In genomic region chr12:109541540-109541899, GRCm38 (mm10) we compare ENCODE assay signal across 11 mouse cellular contexts. TPM values are rescaled to one million over a fixed set of nuclear protein-coding genes. Genes with fewer than 3 reads are reported as not detected.
DNase-seq lines count a peak whose midpoint lies in the region; ATAC-seq and TF ChIP-seq lines count a peak whose summit lies in the region.
"Had no signal": no experiment of that assay in that cellular context is flagged by ENCODE, and none has a peak within 500 bp of the region (broad histone marks: within the 10 kb centered on the region; RNA-seq: fewer than 3 reads in every experiment).

No protein-coding gene starts in this region.

- peak overlapping the region; percentile 54 for H3K27ac ChIP-seq in heart, embryonic 13.5 days (replicated peaks)
- peak overlapping the region; percentile 91; the same call in 1 of the 2 replicates for H3K27ac ChIP-seq in cortical plate, adult 2 months (ENCODE audit: insufficient read depth, low read length)
- H3K27ac ChIP-seq in hindbrain, embryonic 12.5 days, result peak overlapping the region; percentile 62
- peak overlapping the region; percentile 80 for H3K27ac ChIP-seq in midbrain, embryonic 10.5 days (replicated peaks)
- H3K27ac ChIP-seq: macrophage had no signal

- no peak for DNase-seq in heart, adult 18-20 months
- DNase-seq in midbrain, embryonic 10.5 days (ENCODE audit: low spot score), result no peak
- no peak for DNase-seq in frontal cortex, postnatal 10 days (ENCODE audit: low spot score in 2 of 2)
- no peak for DNase-seq in adrenal gland, postnatal 14 days
- DNase-seq in gastrocnemius, adult 8-10 months (ENCODE audit: low spot score in 2 of 2), result no peak

- no peak for ATAC-seq in heart, embryonic 13.5 days (ENCODE audit: extremely low read depth, insufficient number of reproducible peaks, low FRiP score, low TSS enrichment)
- ATAC-seq in hindbrain, embryonic 12.5 days (ENCODE audit: low FRiP score), result no peak

- WGBS in heart, embryonic 13.5 days, result 40% methylated on average over 16 of the region's 16 CpGs
- WGBS in hindbrain, embryonic 12.5 days, result 53% methylated on average over 16 of the region's 16 CpGs
- WGBS in midbrain, embryonic 10.5 days, result 49% methylated on average over 16 of the region's 16 CpGs

- H3K9ac ChIP-seq in heart, embryonic 13.5 days, result peak overlapping the region; percentile 86
- peak overlapping the region; percentile 73 for H3K9ac ChIP-seq in hindbrain, embryonic 12.5 days

- TF ChIP-seq POLR2A in cortical plate, adult 2 months (IDR thresholded peaks at IDR 0.05; ENCODE audit: extremely low read depth, insufficient read depth, low read length), result no peak

- H3K4me2 ChIP-seq in heart, embryonic 13.5 days, result peak overlapping the region; percentile 67
- peak overlapping the region; percentile 41 for H3K4me2 ChIP-seq in hindbrain, embryonic 12.5 days (replicated peaks)

- H3K27me3 ChIP-seq in heart, embryonic 13.5 days (replicated peaks), result 0 out of 2 replicates have a peak, but pooled peaks cover under 1% of the 10 kb centered on the region
- peaks cover 3% of the 10 kb centered on the region; the same call in 1 of the 2 replicates for H3K27me3 ChIP-seq in hindbrain, embryonic 12.5 days
- peaks cover 22% of the 10 kb centered on the region for H3K27me3 ChIP-seq in midbrain, embryonic 10.5 days (ENCODE audit: low read depth, poor library complexity, severe bottlenecking)
- H3K27me3 ChIP-seq: CH12.LX had no signal

- peak overlapping the region; percentile 60 for H3K4me3 ChIP-seq in heart, embryonic 13.5 days
- peak overlapping the region; percentile 78 for H3K4me3 ChIP-seq in cortical plate, adult 2 months (ENCODE audit: insufficient read depth, low read length)
- peak overlapping the region; percentile 49 for H3K4me3 ChIP-seq in hindbrain, embryonic 12.5 days
- H3K4me3 ChIP-seq in midbrain, embryonic 10.5 days, result peak overlapping the region; percentile 55

- H3K9me3 ChIP-seq in heart, embryonic 13.5 days, result peaks cover 59% of the 10 kb centered on the region
- H3K9me3 ChIP-seq in hindbrain, embryonic 12.5 days (replicated peaks), result peaks cover 62% of the 10 kb centered on the region
- H3K9me3 ChIP-seq in midbrain, embryonic 10.5 days (replicated peaks), result peaks cover 71% of the 10 kb centered on the region

- no peak for TF ChIP-seq CTCF in cortical plate, adult 2 months (IDR thresholded peaks at IDR 0.05; ENCODE audit: extremely low read depth, insufficient read depth, low read length)

- H3K4me1 ChIP-seq in heart, embryonic 13.5 days, result peaks cover 2% of the 10 kb centered on the region
- H3K4me1 ChIP-seq in cortical plate, adult 2 months (ENCODE audit: control insufficient read depth, insufficient read depth, low read length), result peaks cover 2% of the 10 kb centered on the region; the same call in 1 of the 2 replicates
- H3K4me1 ChIP-seq in hindbrain, embryonic 12.5 days, result peaks cover 8% of the 10 kb centered on the region
- peaks cover 30% of the 10 kb centered on the region for H3K4me1 ChIP-seq in midbrain, embryonic 10.5 days

- peaks cover 31% of the 10 kb centered on the region for H3K36me3 ChIP-seq in heart, embryonic 13.5 days
- H3K36me3 ChIP-seq in hindbrain, embryonic 12.5 days, result 0 out of 2 replicates have a peak, but pooled peaks cover 4% of the 10 kb centered on the region
- H3K36me3 ChIP-seq in midbrain, embryonic 10.5 days, result peaks cover 37% of the 10 kb centered on the region

RNA-seq across cellular contexts. Expression of gene Rtl1, which starts 58.6 kb away (rescaled TPM):
- polyA plus RNA-seq in heart, embryonic 13.5 days (2015; fragmentation: Nextera tagmentation; extraction: Ambion mirVana), result 0.47 and 0.52 TPM in 2 replicates
- under 1 TPM in 1 of 2 experiments, not detected in 1; 0.05 TPM for total RNA-seq in heart, adult 18-20 months (2021)
- 0.02 and 0.04 TPM in 2 replicates for polyA plus RNA-seq in cortical plate, adult 2 months (2012; rRNA removed)
- polyA plus RNA-seq in hindbrain, embryonic 12.5 days (2016; fragmentation: Nextera tagmentation; extraction: Ambion mirVana), result 1.5 and 1.6 TPM in 2 replicates
- polyA plus RNA-seq in midbrain, embryonic 10.5 days (2016; fragmentation: Nextera tagmentation; extraction: Ambion mirVana), result 0.53 and 0.89 TPM in 2 replicates
- 4.4 and 4.5 TPM in 2 replicates for total RNA-seq in adrenal gland, postnatal 14 days (2021)
- not detected for total RNA-seq in gastrocnemius, adult 8-10 months (2022)
- total RNA-seq: CH12.LX had no signal
- polyA plus RNA-seq: gonadal fat pad, adult 2 months; macrophage had no signal
